Mouse (Mus musculus) G1E (cell line): ENCODE measurements around the gene Gabarap. TPM values are rescaled to one million over a fixed set of nuclear protein-coding genes. Genes with fewer than 3 reads are reported as not detected.

Experiments
- ATAC-seq: 2 replicates; pipeline ENCODE4 v1.8.0; 2016; ENCODE audit warnings: mild to moderate bottlenecking; ENCODE audit not compliant: insufficient number of reproducible peaks, poor library complexity, low FRiP score, severe bottlenecking; ENCODE audit errors: extremely low read depth
- DNase-seq: peaks from one replicate; pipeline ENCODE4 v3.0.0; 2012; ENCODE audit warnings: low spot score
- H3K27me3 ChIP-seq: 2 replicates; pipeline ENCODE4 v1.6.1; 2012; ENCODE audit warnings: mild to moderate bottlenecking, low read length, inconsistent platforms; ENCODE audit not compliant: insufficient read depth
- H3K36me3 ChIP-seq: replicated peaks from 2 replicates; pipeline ENCODE3; 2012; ENCODE audit warnings: mild to moderate bottlenecking, inconsistent platforms
- H3K4me1 ChIP-seq: 2 replicates; pipeline ENCODE4 v1.6.1; 2012; ENCODE audit warnings: low read depth, low read length, inconsistent platforms, mixed read lengths; ENCODE audit not compliant: insufficient read depth
- H3K4me3 ChIP-seq: 2 replicates; pipeline ENCODE4 v1.5.1; 2012; ENCODE audit warnings: low read depth, mild to moderate bottlenecking, inconsistent platforms, low read length, moderate library complexity, mixed read lengths
- H3K9me3 ChIP-seq: replicated peaks from 2 replicates; pipeline ENCODE4 v1.6.1; 2012; ENCODE audit warnings: inconsistent platforms
- CTCF ChIP-seq: IDR thresholded peaks from 2 replicates; pipeline ENCODE4 v1.5.1; 2012; ENCODE audit warnings: low read depth, low read length, inconsistent platforms, mixed read lengths
- GATA1 ChIP-seq: IDR thresholded peaks from 2 replicates; pipeline ENCODE4 v1.6.1; 2012; ENCODE audit warnings: borderline replicate concordance, low read length, inconsistent platforms, mixed read lengths
- GATA2 ChIP-seq: IDR thresholded peaks from 2 replicates; pipeline ENCODE4 v1.6.1; 2012; ENCODE audit warnings: low read depth, low read length, inconsistent platforms, borderline replicate concordance
- POLR2AphosphoS5 ChIP-seq: IDR thresholded peaks from 2 replicates; pipeline ENCODE4 v1.6.1; 2012; ENCODE audit warnings: low read depth, low read length, inconsistent platforms; ENCODE audit not compliant: insufficient replicate concordance
- TAL1 ChIP-seq: conservative IDR thresholded peaks from 2 replicates; pipeline ENCODE4 v1.6.1; 2012; ENCODE audit warnings: low read depth, low read length, inconsistent platforms, mixed read lengths
- polyA plus RNA-seq: library from polyadenylated mRNA; stranded (reverse); fragments of >175 nt; gene quantifications from 2 replicates; pipeline ENCODE4 v1.2.3, GENCODE M21; 2012
- total RNA-seq, 2 experiments: library from RNA; stranded (forward) in 1 of 2; stranded (reverse) in 1 of 2; fragments of 200-1000 nt in 1 of 2; fragments of >200 nt in 1 of 2; fragmentation: Nextera tagmentation in 1 of 2; gene quantifications; 2 replicates each; pipeline ENCODE4 v1.2.3; 2014 to 2017

Gene Gabarap
- total and polyA plus RNA-seq, 3 experiments, result 345 to 762 (median 569) TPM

- H3K9me3 ChIP-seq, result no peaks in the 10 kb centered on the region
- H3K36me3 ChIP-seq, result peaks cover 13% of the 10 kb centered on the region
- no peak for ATAC-seq
- H3K4me1 ChIP-seq, result peaks cover 32% of the 10 kb centered on the region
- no peak for TF ChIP-seq GATA1
- no peak for TF ChIP-seq POLR2AphosphoS5
- TF ChIP-seq CTCF, result no peak
- TF ChIP-seq GATA2, result no peak
- no peak overlapping the region for H3K4me3 ChIP-seq
- no peak for DNase-seq
- H3K27me3 ChIP-seq, result peaks cover 37% of the 10 kb centered on the region
Observed at GRCm38 (mm10) chr11:70031321-70031670, 40.4 kb downstream of the Gabarap start.

- DNase-seq (no peak), ATAC-seq (no peak)
- Histone ChIP-seq H3K9me3 (no peaks in the 10 kb centered on the region), H3K4me3 (no peak overlapping the region), H3K36me3 (no peaks in the 10 kb centered on the region), H3K27me3 (peaks cover 17% of the 10 kb centered on the region; the same call in 1 of the 2 replicates), H3K4me1 (0 out of 2 replicates have a peak, but pooled peaks cover 5% of the 10 kb centered on the region)
- TF ChIP-seq GATA2 (no peak), CTCF (no peak), POLR2AphosphoS5 (no peak), TAL1 (no peak), GATA1 (no peak)
Observed at GRCm38 (mm10) chr11:70038174-70038573, 47.2 kb downstream of the Gabarap start.

GRCm38 (mm10) chr11:70039631-70040030 is 48.7 kb downstream of the Gabarap start:
- ATAC-seq (no peak), DNase-seq (no peak)
- no peak overlapping the region for H3K4me3 ChIP-seq
- TF ChIP-seq CTCF, result no peak
- no peak for TF ChIP-seq TAL1
- TF ChIP-seq GATA1, result no peak
- no peak for TF ChIP-seq GATA2
- no peak for TF ChIP-seq POLR2AphosphoS5
- no peaks in the 10 kb centered on the region for H3K36me3 ChIP-seq
- H3K27me3 ChIP-seq, result peaks cover 21% of the 10 kb centered on the region; the same call in 1 of the 2 replicates
- no peaks in the 10 kb centered on the region for H3K9me3 ChIP-seq
- 0 out of 2 replicates have a peak, but pooled peaks cover 5% of the 10 kb centered on the region for H3K4me1 ChIP-seq

- Histone ChIP-seq H3K4me1 (0 out of 2 replicates have a peak, but pooled peaks cover 5% of the 10 kb centered on the region), H3K36me3 (no peaks in the 10 kb centered on the region), H3K9me3 (no peaks in the 10 kb centered on the region), H3K4me3 (no peak overlapping the region), H3K27me3 (peaks cover 21% of the 10 kb centered on the region; the same call in 1 of the 2 replicates)
- ATAC-seq (no peak), DNase-seq (no peak)
- TF ChIP-seq TAL1 (no peak), GATA1 (no peak), POLR2AphosphoS5 (no peak), CTCF (no peak), GATA2 (no peak)
Observed at GRCm38 (mm10) chr11:70040184-70040583, 49.2 kb downstream of the Gabarap start.

GRCm38 (mm10) chr11:70042309-70043085 is 51.6 kb downstream of the Gabarap start:
- Histone ChIP-seq H3K9me3 (no peaks in the 10 kb centered on the region), H3K27me3 (peaks cover 22% of the 10 kb centered on the region; the same call in 1 of the 2 replicates), H3K4me3 (no peak overlapping the region), H3K4me1 (0 out of 2 replicates have a peak, but pooled peaks cover 5% of the 10 kb centered on the region), H3K36me3 (no peaks in the 10 kb centered on the region)
- TF ChIP-seq GATA2 (no peak), TAL1 (no peak), GATA1 (no peak), CTCF (no peak), POLR2AphosphoS5 (no peak)
- DNase-seq (no peak), ATAC-seq (no peak)

GRCm38 (mm10) chr11:70043665-70044064 is 52.7 kb downstream of the Gabarap start:
- peaks cover 22% of the 10 kb centered on the region; the same call in 1 of the 2 replicates for H3K27me3 ChIP-seq
- TF ChIP-seq CTCF, result no peak
- TF ChIP-seq GATA2, result no peak
- no peak for TF ChIP-seq POLR2AphosphoS5
- no peak for TF ChIP-seq TAL1
- no peak for TF ChIP-seq GATA1
- H3K36me3 ChIP-seq, result no peaks in the 10 kb centered on the region
- H3K4me1 ChIP-seq, result no peaks in the 10 kb centered on the region
- H3K9me3 ChIP-seq, result no peaks in the 10 kb centered on the region
- no peak for DNase-seq
- ATAC-seq, result no peak
- no peak overlapping the region for H3K4me3 ChIP-seq

Other genes with a start within 250 kb of the Gabarap start
Only the 20 nearest of the 39 such genes appear.
- gene Tnk1, start 132.4 kb upstream of the Gabarap start, total RNA-seq (2014; fragmentation: Nextera tagmentation), result 4.3 and 9.0 TPM in 2 replicates
- gene Tnk1, start 132.4 kb upstream of the Gabarap start, total RNA-seq (2017), result 0.82 and 1.5 TPM in 2 replicates
- 0.47 and 0.95 TPM in 2 replicates for gene Tnk1, start 132.4 kb upstream of the Gabarap start, polyA plus RNA-seq
- not detected in 2 replicates for gene Tmem95, start 113.1 kb upstream of the Gabarap start, total RNA-seq (2014; fragmentation: Nextera tagmentation)
- gene Tmem95, start 113.1 kb upstream of the Gabarap start, total RNA-seq (2017), result not detected in 2 replicates
- gene Tmem95, start 113.1 kb upstream of the Gabarap start, polyA plus RNA-seq, result not detected in 2 replicates
- gene Kctd11, start 109.7 kb upstream of the Gabarap start, total RNA-seq (2014; fragmentation: Nextera tagmentation), result 0.90 TPM in 1 of 2 replicates, not detected in the other
- 0.52 and 0.55 TPM in 2 replicates for gene Kctd11, start 109.7 kb upstream of the Gabarap start, total RNA-seq (2017)
- gene Kctd11, start 109.7 kb upstream of the Gabarap start, polyA plus RNA-seq, result 0.34 and 0.39 TPM in 2 replicates
- 94.6 and 98.7 TPM in 2 replicates for gene Acap1, start 95.6 kb upstream of the Gabarap start, total RNA-seq (2014; fragmentation: Nextera tagmentation)
- 103 and 118 TPM in 2 replicates for gene Acap1, start 95.6 kb upstream of the Gabarap start, total RNA-seq (2017)
- 184 and 216 TPM in 2 replicates for gene Acap1, start 95.6 kb upstream of the Gabarap start, polyA plus RNA-seq
- 6.6 and 7.2 TPM in 2 replicates for gene 2810408A11Rik, start 90.2 kb upstream of the Gabarap start, total RNA-seq (2014; fragmentation: Nextera tagmentation)
- gene 2810408A11Rik, start 90.2 kb upstream of the Gabarap start, total RNA-seq (2017), result 1.7 and 4.4 TPM in 2 replicates
- gene 2810408A11Rik, start 90.2 kb upstream of the Gabarap start, polyA plus RNA-seq, result 0.62 and 1.2 TPM in 2 replicates
- gene Neurl4, start 90.1 kb upstream of the Gabarap start, total RNA-seq (2014; fragmentation: Nextera tagmentation), result 25.7 and 39.6 TPM in 2 replicates
- 27.2 and 30.2 TPM in 2 replicates for gene Neurl4, start 90.1 kb upstream of the Gabarap start, total RNA-seq (2017)
- gene Neurl4, start 90.1 kb upstream of the Gabarap start, polyA plus RNA-seq, result 87.0 and 110 TPM in 2 replicates
- gene Gps2, start 77.3 kb upstream of the Gabarap start, total RNA-seq (2014; fragmentation: Nextera tagmentation), result 305 and 344 TPM in 2 replicates
- gene Gps2, start 77.3 kb upstream of the Gabarap start, total RNA-seq (2017), result 44.9 and 45.8 TPM in 2 replicates
- gene Gps2, start 77.3 kb upstream of the Gabarap start, polyA plus RNA-seq, result 203 and 216 TPM in 2 replicates
- gene Eif5a, start 69.2 kb upstream of the Gabarap start, total RNA-seq (2014; fragmentation: Nextera tagmentation), result 1,285 and 1,536 TPM in 2 replicates
- 763 and 764 TPM in 2 replicates for gene Eif5a, start 69.2 kb upstream of the Gabarap start, total RNA-seq (2017)
- 2,879 and 2,909 TPM in 2 replicates for gene Eif5a, start 69.2 kb upstream of the Gabarap start, polyA plus RNA-seq
- gene Ybx2, start 55.3 kb upstream of the Gabarap start, total RNA-seq (2014; fragmentation: Nextera tagmentation), result 1.4 and 1.6 TPM in 2 replicates
- gene Ybx2, start 55.3 kb upstream of the Gabarap start, total RNA-seq (2017), result 0.23 TPM in 1 of 2 replicates, not detected in the other
- gene Ybx2, start 55.3 kb upstream of the Gabarap start, polyA plus RNA-seq, result 0.04 TPM in 1 of 2 replicates, not detected in the other
- 0.39 and 10.6 TPM in 2 replicates for gene Slc2a4, start 43.0 kb upstream of the Gabarap start, total RNA-seq (2014; fragmentation: Nextera tagmentation)
- gene Slc2a4, start 43.0 kb upstream of the Gabarap start, total RNA-seq (2017), result 0.06 and 0.16 TPM in 2 replicates
- gene Slc2a4, start 43.0 kb upstream of the Gabarap start, polyA plus RNA-seq, result 0.16 TPM in 1 of 2 replicates, not detected in the other
- not detected in 2 replicates for gene Cldn7, start 26.4 kb upstream of the Gabarap start, total RNA-seq (2014; fragmentation: Nextera tagmentation)
- not detected in 2 replicates for gene Cldn7, start 26.4 kb upstream of the Gabarap start, total RNA-seq (2017)
- not detected in 2 replicates for gene Cldn7, start 26.4 kb upstream of the Gabarap start, polyA plus RNA-seq
- gene Ctdnep1, start 10.0 kb upstream of the Gabarap start, total RNA-seq (2014; fragmentation: Nextera tagmentation), result 164 and 177 TPM in 2 replicates
- gene Ctdnep1, start 10.0 kb upstream of the Gabarap start, total RNA-seq (2017), result 36.2 and 37.4 TPM in 2 replicates
- gene Ctdnep1, start 10.0 kb upstream of the Gabarap start, polyA plus RNA-seq, result 227 and 274 TPM in 2 replicates
- 54.5 and 72.7 TPM in 2 replicates for gene Elp5, start 8.6 kb upstream of the Gabarap start, total RNA-seq (2014; fragmentation: Nextera tagmentation)
- gene Elp5, start 8.6 kb upstream of the Gabarap start, total RNA-seq (2017), result 69.9 and 84.5 TPM in 2 replicates
- 10.3 and 10.4 TPM in 2 replicates for gene Elp5, start 8.6 kb upstream of the Gabarap start, polyA plus RNA-seq
- 47.0 and 56.4 TPM in 2 replicates for gene Phf23, start 4.6 kb downstream of the Gabarap start, total RNA-seq (2014; fragmentation: Nextera tagmentation)
- 84.0 and 84.4 TPM in 2 replicates for gene Phf23, start 4.6 kb downstream of the Gabarap start, total RNA-seq (2017)
- 92.1 and 95.5 TPM in 2 replicates for gene Phf23, start 4.6 kb downstream of the Gabarap start, polyA plus RNA-seq
- gene Dvl2, start 9.5 kb downstream of the Gabarap start, total RNA-seq (2014; fragmentation: Nextera tagmentation), result 32.7 and 39.8 TPM in 2 replicates
- gene Dvl2, start 9.5 kb downstream of the Gabarap start, total RNA-seq (2017), result 44.8 and 49.6 TPM in 2 replicates
- gene Dvl2, start 9.5 kb downstream of the Gabarap start, polyA plus RNA-seq, result 66.5 and 71.8 TPM in 2 replicates
- 16.3 and 21.7 TPM in 2 replicates for gene Acadvl, start 24.3 kb downstream of the Gabarap start, total RNA-seq (2014; fragmentation: Nextera tagmentation)
- gene Acadvl, start 24.3 kb downstream of the Gabarap start, total RNA-seq (2017), result 31.1 and 31.7 TPM in 2 replicates
- 16.3 and 21.0 TPM in 2 replicates for gene Acadvl, start 24.3 kb downstream of the Gabarap start, polyA plus RNA-seq
- gene Dlg4, start 25.8 kb downstream of the Gabarap start, total RNA-seq (2014; fragmentation: Nextera tagmentation), result 10.9 and 14.0 TPM in 2 replicates
- 1.1 and 2.2 TPM in 2 replicates for gene Dlg4, start 25.8 kb downstream of the Gabarap start, total RNA-seq (2017)
- 8.8 and 12.1 TPM in 2 replicates for gene Dlg4, start 25.8 kb downstream of the Gabarap start, polyA plus RNA-seq
- gene Asgr1, start 62.9 kb downstream of the Gabarap start, total RNA-seq (2014; fragmentation: Nextera tagmentation), result not detected in 2 replicates
- gene Asgr1, start 62.9 kb downstream of the Gabarap start, total RNA-seq (2017), result not detected in 2 replicates
- gene Asgr1, start 62.9 kb downstream of the Gabarap start, polyA plus RNA-seq, result not detected in 2 replicates
- not detected in 2 replicates for gene Asgr2, start 101.5 kb downstream of the Gabarap start, total RNA-seq (2014; fragmentation: Nextera tagmentation)
- not detected in 2 replicates for gene Asgr2, start 101.5 kb downstream of the Gabarap start, total RNA-seq (2017)
- not detected in 2 replicates for gene Asgr2, start 101.5 kb downstream of the Gabarap start, polyA plus RNA-seq
- not detected in 2 replicates for gene Mgl2, start 139.2 kb downstream of the Gabarap start, total RNA-seq (2014; fragmentation: Nextera tagmentation)
- gene Mgl2, start 139.2 kb downstream of the Gabarap start, total RNA-seq (2017), result 0.41 TPM in 1 of 2 replicates, not detected in the other
- gene Mgl2, start 139.2 kb downstream of the Gabarap start, polyA plus RNA-seq, result not detected in 2 replicates